Mouse (Mus musculus) MEL (cell line): ENCODE data around the gene Spop.

Source experiments
- BHLHE40 ChIP-seq: IDR thresholded peaks from 2 replicates; pipeline ENCODE4 v1.6.1; 2012; ENCODE audit warnings: low read depth, mild to moderate bottlenecking, inconsistent platforms, low read length, improper control_type of control experiment, borderline replicate concordance
- CHD1 ChIP-seq: IDR thresholded peaks from 2 replicates; pipeline ENCODE4 v1.6.1; 2012; ENCODE audit warnings: low read depth, mild to moderate bottlenecking, inconsistent platforms, low read length, improper control_type of control experiment
- CTCF ChIP-seq, 3 experiments: IDR thresholded peaks in 2 of 3; conservative IDR thresholded peaks in 1 of 3; 2 replicates each; pipeline ENCODE4 v1.5.1; 2011 to 2012; ENCODE audit warnings: low read length in 3 of 3, low read depth in 2 of 3, mild to moderate bottlenecking in 2 of 3, improper control_type of control experiment in 1 of 3, inconsistent platforms in 1 of 3, mixed read lengths in 1 of 3, moderate library complexity in 1 of 3; ENCODE audit not compliant: control insufficient read depth in 1 of 3, insufficient read depth in 1 of 3, poor library complexity in 1 of 3, severe bottlenecking in 1 of 3
- HCFC1 ChIP-seq: IDR thresholded peaks from 2 replicates; pipeline ENCODE4 v1.6.1; 2012; ENCODE audit warnings: low read depth, mild to moderate bottlenecking, inconsistent platforms, low read length, improper control_type of control experiment, moderate library complexity
- POLR2A ChIP-seq, 2 experiments: IDR thresholded peaks; 2 replicates each; pipeline ENCODE4 v1.6.1; 2011 to 2012; ENCODE audit warnings: low read length in 2 of 2, mild to moderate bottlenecking in 2 of 2, control low read depth in 1 of 2, improper control_type of control experiment in 1 of 2, low read depth in 1 of 2, moderate library complexity in 1 of 2; ENCODE audit not compliant: control insufficient read depth in 1 of 2, insufficient read depth in 1 of 2, poor library complexity in 1 of 2
- TAL1 ChIP-seq: IDR thresholded peaks from 2 replicates; pipeline ENCODE4 v1.6.1; 2012; ENCODE audit warnings: mild to moderate bottlenecking, inconsistent platforms, low read length, moderate library complexity, mixed read lengths

DNA sequence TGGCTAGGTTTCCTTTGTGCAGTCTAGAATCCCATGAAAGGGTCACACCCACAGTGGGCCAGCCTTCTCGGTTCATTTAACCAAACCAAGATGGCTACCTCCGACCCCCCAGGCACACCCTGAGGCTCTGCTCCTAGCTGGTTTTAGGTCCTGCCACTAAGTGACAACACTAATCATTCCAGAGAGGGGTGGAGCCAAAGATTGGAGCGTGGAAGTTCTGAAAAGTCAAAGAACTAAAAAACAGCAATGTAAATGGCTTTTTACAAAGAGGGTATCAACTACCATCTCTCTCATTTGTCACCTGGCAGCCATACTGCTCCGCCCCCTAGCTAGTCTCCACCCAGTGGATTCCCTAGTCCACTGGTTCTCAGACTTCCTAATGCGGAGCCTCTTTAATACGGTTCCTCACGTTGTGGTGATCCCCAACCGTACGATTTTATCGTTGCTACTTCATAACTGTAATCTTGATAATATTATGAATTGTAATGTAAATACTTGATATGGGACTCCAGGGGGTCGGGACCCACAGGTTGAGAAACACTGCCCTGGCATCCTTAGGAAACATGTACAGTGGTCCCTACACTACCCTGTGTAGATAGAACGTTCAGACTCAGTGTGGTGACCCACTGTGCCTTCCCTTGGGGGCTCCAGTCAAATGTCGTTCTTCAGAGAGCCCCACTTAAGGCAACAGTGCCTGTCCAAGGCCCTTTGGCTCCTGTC is 118.6 kb downstream of the Spop start:
- no peak for TF ChIP-seq TAL1
- no peak for TF ChIP-seq POLR2A (IDR thresholded peaks at IDR 0.05; ENCODE audit: control insufficient read depth in 1 of 2, insufficient read depth in 1 of 2, low read depth in 1 of 2, low read length in 2 of 2, poor library complexity in 1 of 2)
- no peak for TF ChIP-seq CHD1
- TF ChIP-seq CTCF (IDR thresholded peaks at IDR 0.05 in 2 of 3, conservative IDR thresholded peaks at IDR 0.05 in 1 of 3; ENCODE audit: control insufficient read depth in 1 of 3, insufficient read depth in 1 of 3, low read depth in 2 of 3, low read length in 3 of 3, poor library complexity in 1 of 3, severe bottlenecking in 1 of 3) = no peak
- no peak for TF ChIP-seq HCFC1
- TF ChIP-seq BHLHE40 = no peak
